Mouse (Mus musculus): ENCODE results near the gene Dip2b.

DNA sequence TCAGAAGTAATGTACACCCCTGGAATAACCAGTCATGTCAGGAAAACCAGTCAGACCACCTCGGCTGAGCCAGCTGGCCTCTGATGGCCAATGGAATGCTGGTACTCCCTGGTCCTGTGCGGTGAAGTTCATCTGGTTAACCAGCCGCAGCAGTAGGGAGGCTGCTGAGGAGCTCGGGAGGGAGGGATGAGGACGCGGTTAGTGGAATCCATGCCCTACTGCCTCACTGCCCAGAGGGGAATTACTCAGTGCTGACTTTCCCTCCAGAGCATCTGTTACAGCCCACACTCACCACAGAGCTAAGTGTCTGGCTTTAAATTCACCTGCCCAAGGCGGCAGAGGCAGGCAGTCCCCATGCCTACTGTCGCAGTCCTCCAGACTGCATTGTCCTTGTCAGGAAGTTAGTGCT, 51.2 kb downstream of the Dip2b start:
- TF ChIP-seq CTCF (IDR thresholded peaks at IDR 0.05; ENCODE audit: control insufficient read depth, insufficient read depth, insufficient read length) (no peak), CEBPB (IDR thresholded peaks at IDR 0.05; ENCODE audit: low read depth) (no peak)
